Mouse (Mus musculus): ENCODE data around the gene Olfr1222. TPM values are rescaled to one million over a fixed set of nuclear protein-coding genes. Genes with fewer than 3 reads are reported as not detected.

Olfr1222 gene
- polyA plus RNA-seq, 1 experiment = not detected

- Histone ChIP-seq H3K4me1 (ENCODE audit: control insufficient read depth, insufficient read depth, low read length) (no peaks in the 10 kb centered on the region), H3K27ac (ENCODE audit: control insufficient read depth, insufficient read depth, low read depth, low read length) (no peak overlapping the region), H3K36me3 (ENCODE audit: control insufficient read depth, insufficient read depth, low read length) (no peaks in the 10 kb centered on the region), H3K4me3 (ENCODE audit: control insufficient read depth, low read depth, low read length) (no peak overlapping the region), H3K27me3 (ENCODE audit: control insufficient read depth, insufficient read depth, low read length) (no peaks in the 10 kb centered on the region)
- TF ChIP-seq CTCF (IDR thresholded peaks at IDR 0.05; ENCODE audit: control insufficient read depth, insufficient read depth, insufficient replicate concordance, low read depth, low read length) = no peak
- no peak for TF ChIP-seq POLR2A (IDR thresholded peaks at IDR 0.05; ENCODE audit: control insufficient read depth, low read depth, low read length)
Measured at GRCm38 (mm10) chr2:89093848-89094247, 39.0 kb downstream of the Olfr1222 start.

- H3K27me3 ChIP-seq (ENCODE audit: control insufficient read depth, insufficient read depth, low read length) = no peaks in the 10 kb centered on the region
- H3K27ac ChIP-seq (ENCODE audit: control insufficient read depth, insufficient read depth, low read depth, low read length) = no peak within 1 kb of the TSS
- H3K4me3 ChIP-seq (ENCODE audit: control insufficient read depth, low read depth, low read length) = no peak within 1 kb of the TSS
- no peaks in the 10 kb centered on the region for H3K36me3 ChIP-seq (ENCODE audit: control insufficient read depth, insufficient read depth, low read length)
- no peaks in the 10 kb centered on the region for H3K4me1 ChIP-seq (ENCODE audit: control insufficient read depth, insufficient read depth, low read length)
- TF ChIP-seq POLR2A (IDR thresholded peaks at IDR 0.05; ENCODE audit: control insufficient read depth, low read depth, low read length) = no peak
- no peak for TF ChIP-seq CTCF (IDR thresholded peaks at IDR 0.05; ENCODE audit: control insufficient read depth, insufficient read depth, insufficient replicate concordance, low read depth, low read length)
Measured at GRCm38 (mm10) chr2:89083413-89083812, 49.4 kb downstream of the Olfr1222 start, which contains the start of gene Olfr1219. Gene Olfr1219, minus strand, starts transcription at chr2:89083513.

GRCm38 (mm10) chr2:89081487-89081886, 51.4 kb downstream of the Olfr1222 start:
- TF ChIP-seq CTCF (IDR thresholded peaks at IDR 0.05; ENCODE audit: control insufficient read depth, insufficient read depth, insufficient replicate concordance, low read depth, low read length) (no peak), POLR2A (IDR thresholded peaks at IDR 0.05; ENCODE audit: control insufficient read depth, low read depth, low read length) (no peak)
- no peaks in the 10 kb centered on the region for H3K36me3 ChIP-seq (ENCODE audit: control insufficient read depth, insufficient read depth, low read length)
- H3K4me1 ChIP-seq (ENCODE audit: control insufficient read depth, insufficient read depth, low read length) = no peaks in the 10 kb centered on the region
- no peak overlapping the region for H3K27ac ChIP-seq (ENCODE audit: control insufficient read depth, insufficient read depth, low read depth, low read length)
- no peaks in the 10 kb centered on the region for H3K27me3 ChIP-seq (ENCODE audit: control insufficient read depth, insufficient read depth, low read length)
- H3K4me3 ChIP-seq (ENCODE audit: control insufficient read depth, low read depth, low read length) = no peak overlapping the region

Other genes with a start within 250 kb of the Olfr1222 start
- gene Olfr1208, start 230.7 kb downstream of the Olfr1222 start, polyA plus RNA-seq (2012; rRNA removed) = not detected in 2 replicates
- not detected in 2 replicates for gene Olfr1209, start 217.9 kb downstream of the Olfr1222 start, polyA plus RNA-seq (2012; rRNA removed)
- gene Olfr1211, start 194.9 kb downstream of the Olfr1222 start, polyA plus RNA-seq (2012; rRNA removed) = not detected in 2 replicates
- not detected in 2 replicates for gene Olfr1212, start 179.1 kb downstream of the Olfr1222 start, polyA plus RNA-seq (2012; rRNA removed)
- gene Gm13762, start 152.8 kb downstream of the Olfr1222 start, polyA plus RNA-seq (2012; rRNA removed) = not detected in 2 replicates
- not detected in 2 replicates for gene Olfr1214, start 140.4 kb downstream of the Olfr1222 start, polyA plus RNA-seq (2012; rRNA removed)
- gene Olfr1215, start 126.1 kb downstream of the Olfr1222 start, polyA plus RNA-seq (2012; rRNA removed) = not detected in 2 replicates
- not detected in 2 replicates for gene Olfr1216, start 114.7 kb downstream of the Olfr1222 start, polyA plus RNA-seq (2012; rRNA removed)
- not detected in 2 replicates for gene Olfr1217, start 101.0 kb downstream of the Olfr1222 start, polyA plus RNA-seq (2012; rRNA removed)
- gene Olfr1218, start 71.9 kb downstream of the Olfr1222 start, polyA plus RNA-seq (2012; rRNA removed) = not detected in 2 replicates
- not detected in 2 replicates for gene Olfr1219, start 49.5 kb downstream of the Olfr1222 start, polyA plus RNA-seq (2012; rRNA removed)
- gene Olfr1220, start 26.2 kb downstream of the Olfr1222 start, polyA plus RNA-seq (2012; rRNA removed) = not detected in 2 replicates
- not detected in 2 replicates for gene Olfr1221, start 15.8 kb downstream of the Olfr1222 start, polyA plus RNA-seq (2012; rRNA removed)
- gene Olfr1223, start 18.5 kb upstream of the Olfr1222 start, polyA plus RNA-seq (2012; rRNA removed) = not detected in 2 replicates
- gene Olfr1224-ps1, start 31.0 kb upstream of the Olfr1222 start, polyA plus RNA-seq (2012; rRNA removed) = not detected in 2 replicates
- gene Olfr1225, start 41.6 kb upstream of the Olfr1222 start, polyA plus RNA-seq (2012; rRNA removed) = not detected in 2 replicates
- not detected in 2 replicates for gene Olfr1226, start 67.0 kb upstream of the Olfr1222 start, polyA plus RNA-seq (2012; rRNA removed)
- gene Olfr1228, start 121.0 kb upstream of the Olfr1222 start, polyA plus RNA-seq (2012; rRNA removed) = not detected in 2 replicates
- gene Olfr1229, start 155.0 kb upstream of the Olfr1222 start, polyA plus RNA-seq (2012; rRNA removed) = not detected in 2 replicates
- not detected in 2 replicates for gene Olfr1230, start 164.2 kb upstream of the Olfr1222 start, polyA plus RNA-seq (2012; rRNA removed)
- not detected in 2 replicates for gene Olfr1231, start 174.0 kb upstream of the Olfr1222 start, polyA plus RNA-seq (2012; rRNA removed)
- not detected in 2 replicates for gene Olfr1232, start 196.6 kb upstream of the Olfr1222 start, polyA plus RNA-seq (2012; rRNA removed)
- gene Olfr1233, start 209.3 kb upstream of the Olfr1222 start, polyA plus RNA-seq (2012; rRNA removed) = 0.14 TPM in 1 of 2 replicates, not detected in the other
- not detected in 2 replicates for gene Olfr1234, start 231.8 kb upstream of the Olfr1222 start, polyA plus RNA-seq (2012; rRNA removed)

Data from testis, adult 2 months (tissue).